Mouse (Mus musculus): ENCODE results near the gene Fam3c.

DNA sequence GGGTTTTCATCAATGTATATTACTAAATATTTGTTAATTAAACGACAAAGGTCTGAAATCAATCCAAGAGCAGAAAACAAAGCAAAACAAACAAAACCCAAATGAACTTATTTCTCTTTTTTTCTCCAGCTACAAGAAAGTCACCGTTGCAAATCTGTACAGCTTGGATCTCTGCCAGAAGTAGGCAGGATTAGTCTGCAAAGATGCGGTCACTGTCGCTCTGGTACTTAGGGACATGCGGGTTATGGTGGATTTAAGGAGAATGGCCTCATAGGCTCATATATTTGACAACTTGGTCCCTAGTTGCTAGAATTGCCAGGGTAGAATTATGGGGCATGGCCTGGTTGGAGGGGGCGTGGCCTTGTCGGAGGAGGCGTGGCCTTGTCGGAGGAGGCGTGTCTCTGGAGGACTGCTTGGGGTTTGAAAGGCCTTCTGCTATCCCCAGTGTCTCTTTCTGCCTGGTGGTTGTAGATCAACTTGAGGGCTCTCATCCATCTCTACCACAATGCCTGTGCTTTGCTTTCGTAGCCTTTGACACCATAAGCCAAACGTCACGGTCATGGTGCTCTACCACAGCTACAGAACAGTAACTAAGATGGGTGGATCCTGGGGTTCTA lies 46.6 kb upstream of the Fam3c start:
- TF ChIP-seq POLR2A (IDR thresholded peaks at IDR 0.05; ENCODE audit: borderline replicate concordance, low read depth, low read length) = no peak
- no peak for TF ChIP-seq CTCF (IDR thresholded peaks at IDR 0.05; ENCODE audit: low read depth, low read length)

All from bone marrow macrophage, adult 2 months (primary cell).